Mouse (Mus musculus): ENCODE data around the gene S100a14. TPM values are rescaled to one million over a fixed set of nuclear protein-coding genes. Genes with fewer than 3 reads are reported as not detected.

The S100a14 gene
- total and polyA plus RNA-seq, 2 experiments from 2014 or later = 0.55 TPM; not detected in 1

GRCm38 (mm10) chr3:90495850-90496525, 30.7 kb upstream of the S100a14 start:
- Histone ChIP-seq H3K27me3 (ENCODE audit: insufficient read depth, low read length) (no peaks in the 10 kb centered on the region), H3K4me2 (ENCODE audit: low read depth, low read length, poor library complexity, severe bottlenecking) (no peak overlapping the region), H3K9me3 (ENCODE audit: low read length) (no peaks in the 10 kb centered on the region), H3K27ac (ENCODE audit: low read depth, low read length) (no peak overlapping the region), H3K4me1 (ENCODE audit: insufficient read depth, low read length) (no peaks in the 10 kb centered on the region), H3K9ac (replicated peaks; ENCODE audit: low read length, poor library complexity, severe bottlenecking) (no peak overlapping the region), H3K4me3 (ENCODE audit: low read depth, low read length) (no peak overlapping the region), H3K36me3 (ENCODE audit: insufficient read depth, low read length) (peaks cover 33% of the 10 kb centered on the region)
- WGBS = 92% methylated on average over 7 of the region's 7 CpGs
- TF ChIP-seq CTCF (IDR thresholded peaks at IDR 0.05) = no peak
- DNase-seq (ENCODE audit: low spot score) = no peak
- no peak for ATAC-seq (ENCODE audit: low FRiP score)

GRCm38 (mm10) chr3:90497597-90497996, 29.1 kb upstream of the S100a14 start:
- H3K27me3 ChIP-seq (ENCODE audit: insufficient read depth, low read length) = no peaks in the 10 kb centered on the region
- ATAC-seq (ENCODE audit: low FRiP score) (no peak), DNase-seq (ENCODE audit: low spot score) (no peak)
- no peak for TF ChIP-seq CTCF (IDR thresholded peaks at IDR 0.05)
- H3K4me2 ChIP-seq (ENCODE audit: low read depth, low read length, poor library complexity, severe bottlenecking) = no peak overlapping the region
- peaks cover 40% of the 10 kb centered on the region for H3K36me3 ChIP-seq (ENCODE audit: insufficient read depth, low read length)
- no peak overlapping the region for H3K9ac ChIP-seq (replicated peaks; ENCODE audit: low read length, poor library complexity, severe bottlenecking)
- H3K27ac ChIP-seq (ENCODE audit: low read depth, low read length) = no peak overlapping the region
- no peaks in the 10 kb centered on the region for H3K9me3 ChIP-seq (ENCODE audit: low read length)
- no peak overlapping the region for H3K4me3 ChIP-seq (ENCODE audit: low read depth, low read length)
- H3K4me1 ChIP-seq (ENCODE audit: insufficient read depth, low read length) = no peaks in the 10 kb centered on the region

DNA sequence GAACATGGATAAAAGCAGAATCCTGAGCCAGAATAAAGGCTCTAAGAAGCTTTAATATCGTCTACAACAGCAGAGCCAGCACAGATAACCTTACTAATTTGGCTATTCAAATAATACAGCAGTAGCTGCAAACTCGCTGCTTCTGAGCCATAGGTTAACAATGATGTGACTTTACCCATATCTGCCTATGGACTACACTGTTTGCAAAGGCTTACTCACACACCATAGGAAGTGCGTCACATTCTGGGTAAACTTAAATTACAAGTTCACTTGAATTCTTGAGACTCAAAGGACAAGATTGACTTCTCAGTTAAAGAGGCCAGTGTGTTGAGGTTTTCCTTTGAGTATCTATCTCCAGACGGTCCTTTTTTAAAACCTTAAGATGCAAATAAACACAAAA, 23.2 kb upstream of the S100a14 start:
- DNase-seq (ENCODE audit: low spot score) (no peak), ATAC-seq (ENCODE audit: low FRiP score) (no peak)
- H3K4me3 ChIP-seq (ENCODE audit: low read depth, low read length) = no peak overlapping the region
- no peak overlapping the region for H3K4me2 ChIP-seq (ENCODE audit: low read depth, low read length, poor library complexity, severe bottlenecking)
- H3K27ac ChIP-seq (ENCODE audit: low read depth, low read length) = no peak overlapping the region
- peaks cover 31% of the 10 kb centered on the region; the same call in 1 of the 2 replicates for H3K36me3 ChIP-seq (ENCODE audit: insufficient read depth, low read length)
- no peak overlapping the region for H3K9ac ChIP-seq (replicated peaks; ENCODE audit: low read length, poor library complexity, severe bottlenecking)
- 71% methylated on average over 4 of the region's 4 CpGs for WGBS
- no peaks in the 10 kb centered on the region for H3K27me3 ChIP-seq (ENCODE audit: insufficient read depth, low read length)
- no peaks in the 10 kb centered on the region for H3K9me3 ChIP-seq (ENCODE audit: low read length)
- peaks cover 7% of the 10 kb centered on the region; the same call in 1 of the 2 replicates for H3K4me1 ChIP-seq (ENCODE audit: insufficient read depth, low read length)
- no peak for TF ChIP-seq CTCF (IDR thresholded peaks at IDR 0.05)

DNA sequence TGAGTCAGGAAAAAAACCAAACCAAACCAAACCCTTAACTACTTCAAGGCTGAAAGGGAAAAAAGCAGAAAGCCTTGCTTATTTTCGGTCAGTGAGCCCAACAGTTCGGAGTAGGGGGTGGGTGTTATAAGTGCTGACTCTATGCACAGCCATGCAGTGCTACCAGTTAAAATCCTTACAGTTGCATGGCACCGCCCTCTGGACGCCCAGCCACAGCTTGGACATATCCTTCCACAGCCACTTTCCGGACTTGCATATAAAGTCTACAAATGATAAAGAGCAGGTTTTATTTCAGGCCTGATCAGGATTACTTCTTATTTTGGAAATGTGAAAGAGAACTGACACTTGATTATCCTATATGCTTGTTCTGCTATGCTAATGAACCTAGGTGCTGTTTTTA, 21.4 kb upstream of the S100a14 start:
- Histone ChIP-seq H3K4me3 (ENCODE audit: low read depth, low read length) (no peak overlapping the region), H3K4me2 (ENCODE audit: low read depth, low read length, poor library complexity, severe bottlenecking) (no peak overlapping the region), H3K4me1 (ENCODE audit: insufficient read depth, low read length) (peaks cover 10% of the 10 kb centered on the region; the same call in 1 of the 2 replicates), H3K27ac (ENCODE audit: low read depth, low read length) (no peak overlapping the region), H3K36me3 (ENCODE audit: insufficient read depth, low read length) (peaks cover 23% of the 10 kb centered on the region; the same call in 1 of the 2 replicates), H3K9me3 (ENCODE audit: low read length) (no peaks in the 10 kb centered on the region), H3K27me3 (ENCODE audit: insufficient read depth, low read length) (no peaks in the 10 kb centered on the region), H3K9ac (replicated peaks; ENCODE audit: low read length, poor library complexity, severe bottlenecking) (no peak overlapping the region)
- TF ChIP-seq CTCF (IDR thresholded peaks at IDR 0.05) = no peak
- WGBS = 92% methylated on average over 5 of the region's 5 CpGs
- no peak for ATAC-seq (ENCODE audit: low FRiP score)
- no peak for DNase-seq (ENCODE audit: low spot score)

DNA sequence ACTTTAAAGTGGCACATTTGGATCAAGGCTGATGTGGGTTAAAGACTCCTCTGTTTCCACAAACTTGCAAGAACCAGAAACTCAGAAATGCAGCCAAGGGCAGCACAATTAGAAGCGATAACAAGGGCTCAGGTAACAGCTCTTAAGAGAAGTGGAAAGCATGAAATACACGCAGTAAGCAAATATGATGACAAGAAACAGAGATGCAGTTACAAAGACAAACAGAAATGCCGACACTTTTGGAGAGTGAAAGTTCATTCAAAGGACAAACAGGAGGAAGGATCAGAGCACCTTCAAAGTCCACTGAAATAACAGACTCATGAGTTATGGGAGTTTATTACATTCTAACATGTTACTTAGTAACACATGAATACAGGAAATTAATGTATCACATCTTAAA, 20.3 kb upstream of the S100a14 start:
- 97% methylated on average over 3 of the region's 3 CpGs for WGBS
- DNase-seq (ENCODE audit: low spot score) (no peak), ATAC-seq (ENCODE audit: low FRiP score) (no peak)
- peaks cover 10% of the 10 kb centered on the region; the same call in 1 of the 2 replicates for H3K4me1 ChIP-seq (ENCODE audit: insufficient read depth, low read length)
- no peak for TF ChIP-seq CTCF (IDR thresholded peaks at IDR 0.05)
- H3K27me3 ChIP-seq (ENCODE audit: insufficient read depth, low read length) = no peaks in the 10 kb centered on the region
- H3K36me3 ChIP-seq (ENCODE audit: insufficient read depth, low read length) = peaks cover 20% of the 10 kb centered on the region; the same call in 1 of the 2 replicates
- no peak overlapping the region for H3K4me2 ChIP-seq (ENCODE audit: low read depth, low read length, poor library complexity, severe bottlenecking)
- no peak overlapping the region for H3K9ac ChIP-seq (replicated peaks; ENCODE audit: low read length, poor library complexity, severe bottlenecking)
- no peak overlapping the region for H3K27ac ChIP-seq (ENCODE audit: low read depth, low read length)
- H3K9me3 ChIP-seq (ENCODE audit: low read length) = no peaks in the 10 kb centered on the region
- H3K4me3 ChIP-seq (ENCODE audit: low read depth, low read length) = no peak overlapping the region

GRCm38 (mm10) chr3:90508287-90508949, 18.2 kb upstream of the S100a14 start:
- Histone ChIP-seq H3K27me3 (ENCODE audit: insufficient read depth, low read length) (0 out of 2 replicates have a peak, but pooled peaks cover 5% of the 10 kb centered on the region), H3K4me2 (ENCODE audit: low read depth, low read length, poor library complexity, severe bottlenecking) (peak overlapping the region; percentile 64), H3K9me3 (ENCODE audit: low read length) (no peaks in the 10 kb centered on the region), H3K27ac (ENCODE audit: low read depth, low read length) (peak overlapping the region; percentile 96), H3K4me3 (ENCODE audit: low read depth, low read length) (peak overlapping the region; percentile 92), H3K36me3 (ENCODE audit: insufficient read depth, low read length) (peaks cover 7% of the 10 kb centered on the region; the same call in 1 of the 2 replicates), H3K4me1 (ENCODE audit: insufficient read depth, low read length) (peaks cover 10% of the 10 kb centered on the region; the same call in 1 of the 2 replicates), H3K9ac (replicated peaks; ENCODE audit: low read length, poor library complexity, severe bottlenecking) (peak overlapping the region; percentile 99)
- TF ChIP-seq CTCF (IDR thresholded peaks at IDR 0.05) = peak; percentile 51
- WGBS = 2% methylated on average over 20 of the region's 20 CpGs
- ATAC-seq (ENCODE audit: low FRiP score) (no peak), DNase-seq (ENCODE audit: low spot score) (no peak)
